Mouse (Mus musculus): ENCODE results near the gene Jpt2.

Gene Jpt2

DNA sequence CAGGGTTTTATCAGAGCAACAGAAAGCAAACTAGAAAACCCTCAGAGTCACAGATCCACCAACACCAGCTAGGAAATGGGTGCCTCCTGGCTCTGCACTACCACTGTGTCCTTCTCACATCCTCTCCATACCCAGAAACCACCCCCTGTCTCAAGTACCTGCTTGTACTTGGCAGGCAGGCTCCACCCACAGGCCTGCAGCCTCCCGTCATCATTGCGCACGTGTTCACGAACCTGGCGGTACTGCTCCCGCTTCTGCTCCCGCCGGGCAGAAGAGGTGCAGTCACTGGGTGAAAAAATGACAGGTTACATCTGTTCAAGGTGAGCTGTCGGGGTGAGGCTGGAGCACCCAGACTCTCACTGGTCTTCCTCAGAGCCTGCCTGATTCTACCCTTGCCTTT lies 56.7 kb downstream of the Jpt2 start:
- DNase-seq: no peak

GRCm38 (mm10) chr17:24902671-24903474 lies 57.6 kb downstream of the Jpt2 start:
- DNase-seq: no peak

DNA sequence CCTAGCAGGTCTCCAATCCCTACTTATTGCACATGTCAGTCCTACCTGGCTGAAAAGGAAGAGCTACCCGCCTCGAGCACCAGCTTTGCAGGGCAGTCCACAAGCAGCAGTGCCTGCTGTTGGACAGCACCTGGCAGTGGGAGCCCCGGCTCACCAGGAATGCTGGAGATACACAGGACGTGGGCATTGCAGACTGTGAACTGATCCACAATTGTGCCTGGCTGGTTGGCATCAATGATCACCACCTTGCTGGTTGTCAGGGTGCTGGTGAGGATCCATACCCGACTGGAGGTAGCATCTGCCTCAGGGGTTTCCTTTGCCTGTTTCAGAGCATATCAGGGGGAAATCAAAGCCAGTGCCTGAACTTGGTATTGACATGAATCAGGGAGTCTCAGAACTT lies 58.4 kb downstream of the Jpt2 start:
- DNase-seq: no peak

DNA sequence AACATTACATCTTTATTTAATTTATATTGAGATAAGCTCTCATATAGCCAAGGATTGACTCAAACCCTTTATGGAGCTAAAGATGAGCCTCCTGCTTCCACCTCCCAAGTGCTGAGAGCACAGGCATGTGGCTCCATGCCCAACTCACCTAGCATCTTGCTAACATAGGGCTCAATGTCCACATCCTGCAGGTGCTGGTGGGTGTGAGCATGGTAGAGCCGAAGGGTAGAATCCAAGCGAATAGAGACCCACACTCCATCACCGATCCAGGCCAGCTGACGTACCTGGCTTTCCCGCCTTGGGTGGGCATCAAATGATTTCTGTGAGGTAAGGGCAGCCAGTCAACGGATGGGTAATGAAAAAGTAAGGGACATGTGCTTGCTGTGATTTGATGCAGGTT lies 60.5 kb downstream of the Jpt2 start:
- no peak for DNase-seq

DNA sequence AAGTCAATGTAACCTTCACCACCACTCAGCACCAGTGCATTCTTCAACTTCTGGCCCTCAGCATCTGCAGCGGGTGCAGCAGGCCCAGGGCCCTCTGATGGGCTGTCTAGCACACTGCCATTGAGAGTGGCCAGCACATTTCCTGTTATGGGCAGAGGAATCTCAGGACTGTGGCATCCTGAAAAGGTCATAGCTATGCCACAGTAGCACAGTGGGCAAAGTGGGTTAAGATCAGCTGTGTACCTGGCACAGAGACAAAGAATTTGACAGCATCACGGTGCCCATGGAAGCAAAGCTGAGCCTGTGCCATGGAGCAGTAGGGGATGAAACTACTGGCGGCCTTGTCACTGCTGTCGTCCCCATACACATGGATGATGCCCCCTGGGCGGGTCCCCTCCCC lies 61.3 kb downstream of the Jpt2 start:
- no peak for DNase-seq

DNA sequence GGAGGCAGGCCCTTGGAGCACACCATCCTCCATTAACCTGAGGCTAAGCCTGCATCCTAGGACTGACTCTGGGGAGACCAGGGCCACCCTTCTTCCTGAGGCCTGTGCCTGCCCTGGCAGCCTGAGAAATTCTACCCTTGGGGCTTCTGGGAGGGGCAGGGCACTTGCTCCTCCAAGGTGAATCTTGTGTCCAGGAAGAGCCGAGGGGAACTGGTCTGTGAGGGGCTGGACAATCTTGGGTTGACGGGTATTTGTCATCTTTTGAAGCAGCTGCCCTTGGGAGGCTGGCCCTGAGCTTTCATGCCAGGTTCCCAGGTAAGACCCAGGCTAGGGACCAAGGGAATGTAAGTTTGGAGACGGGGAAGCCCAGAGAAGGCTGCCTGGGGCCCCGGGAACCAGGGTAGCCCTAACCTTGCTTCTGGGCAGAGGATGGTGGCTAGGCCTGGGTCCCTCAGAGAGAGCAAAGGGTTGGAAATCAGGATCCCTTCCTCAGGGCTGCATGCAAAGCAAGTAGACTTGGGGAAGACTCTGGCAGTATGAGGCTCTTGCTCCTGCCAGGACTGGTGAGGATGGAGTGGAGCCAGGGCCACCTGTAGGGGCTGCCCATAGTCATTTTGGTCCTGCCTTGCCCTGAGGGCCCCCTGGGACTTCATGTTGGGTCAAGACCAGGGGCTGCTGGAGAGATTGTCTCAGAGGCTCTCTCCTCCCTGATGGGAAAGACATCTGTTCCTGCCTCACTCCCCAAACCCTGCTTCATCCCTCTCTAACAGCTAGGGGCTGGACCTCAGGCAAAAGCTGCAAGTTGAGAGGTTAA lies 62.2 kb downstream of the Jpt2 start:
- no peak for DNase-seq

- DNase-seq: no peak
Observed at GRCm38 (mm10) chr17:24897600-24897999, 62.9 kb downstream of the Jpt2 start.

GRCm38 (mm10) chr17:24896993-24897269 lies 63.6 kb downstream of the Jpt2 start:
- DNase-seq: no peak

GRCm38 (mm10) chr17:24896241-24896992 lies 64.1 kb downstream of the Jpt2 start, which contains the start of gene Nme3:
Gene Nme3, plus strand, starts transcription at chr17:24896500.
- DNase-seq: peak; percentile 75 to 80

DNA sequence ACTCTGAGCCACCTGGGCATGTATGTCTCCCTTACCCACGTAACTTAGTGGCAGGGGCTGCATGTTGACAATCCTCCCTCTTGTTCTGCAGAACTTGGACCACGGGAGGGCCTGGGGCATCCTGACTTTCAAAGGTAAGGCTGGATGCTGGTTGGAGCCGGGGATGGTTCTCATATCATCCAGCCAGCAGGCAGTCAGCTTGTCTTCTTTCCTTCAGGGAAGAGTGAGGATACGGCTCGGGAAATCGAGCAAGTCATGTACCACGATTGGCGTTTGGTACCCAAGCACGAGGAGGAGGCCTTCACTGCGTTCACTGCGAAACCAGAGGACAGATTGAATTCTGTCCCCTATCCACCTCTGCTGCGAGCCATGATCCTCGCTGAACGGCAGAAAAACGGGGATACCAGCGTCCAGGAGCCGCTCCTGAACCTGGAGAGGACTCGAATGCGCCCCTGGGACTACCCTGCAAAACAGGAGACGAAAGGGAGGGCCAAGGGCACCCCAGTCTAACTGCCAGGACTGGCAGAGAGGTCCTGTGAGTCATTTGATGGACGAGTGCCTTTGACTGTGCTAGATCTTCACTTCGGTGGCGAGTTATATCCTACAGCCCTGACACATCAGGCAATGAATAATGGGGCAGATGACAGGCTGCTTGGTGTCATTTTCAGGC lies 64.8 kb downstream of the Jpt2 start:
- DNase-seq: no peak

DNA sequence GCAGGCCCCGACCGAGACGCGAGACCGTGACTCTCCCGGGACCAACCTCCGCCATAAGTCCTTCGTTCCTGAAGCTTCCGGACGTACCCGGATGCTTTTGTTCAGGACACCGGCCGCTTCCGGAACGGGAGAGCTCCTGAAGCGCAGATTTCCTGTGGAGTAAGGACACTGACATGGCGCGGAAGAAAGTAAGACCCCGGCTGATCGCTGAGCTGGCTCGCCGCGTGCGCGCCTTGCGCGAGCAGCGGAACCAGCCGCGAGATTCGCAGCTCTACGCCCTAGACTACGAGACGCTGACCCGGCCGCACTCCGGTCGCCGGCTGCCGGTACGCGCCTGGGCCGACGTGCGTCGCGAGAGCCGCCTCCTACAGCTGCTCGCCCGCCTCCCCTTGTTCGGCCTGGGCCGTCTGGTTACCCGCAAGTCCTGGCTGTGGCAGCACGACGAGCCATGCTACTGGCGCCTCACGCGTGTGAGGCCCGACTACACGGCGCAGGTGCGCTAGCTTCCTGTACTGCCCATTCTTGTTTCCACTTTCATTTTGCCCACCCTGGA lies 65.4 kb downstream of the Jpt2 start, which contains the start of the genes Eme2 and Mrps34:
Gene Eme2, minus strand, starts transcription at position 93 of the 553 bp plus-strand sequence.
Gene Mrps34, plus strand, starts transcription at position 122 of the 553 bp plus-strand sequence.
- peak; percentile 84 to 85 for DNase-seq

DNA sequence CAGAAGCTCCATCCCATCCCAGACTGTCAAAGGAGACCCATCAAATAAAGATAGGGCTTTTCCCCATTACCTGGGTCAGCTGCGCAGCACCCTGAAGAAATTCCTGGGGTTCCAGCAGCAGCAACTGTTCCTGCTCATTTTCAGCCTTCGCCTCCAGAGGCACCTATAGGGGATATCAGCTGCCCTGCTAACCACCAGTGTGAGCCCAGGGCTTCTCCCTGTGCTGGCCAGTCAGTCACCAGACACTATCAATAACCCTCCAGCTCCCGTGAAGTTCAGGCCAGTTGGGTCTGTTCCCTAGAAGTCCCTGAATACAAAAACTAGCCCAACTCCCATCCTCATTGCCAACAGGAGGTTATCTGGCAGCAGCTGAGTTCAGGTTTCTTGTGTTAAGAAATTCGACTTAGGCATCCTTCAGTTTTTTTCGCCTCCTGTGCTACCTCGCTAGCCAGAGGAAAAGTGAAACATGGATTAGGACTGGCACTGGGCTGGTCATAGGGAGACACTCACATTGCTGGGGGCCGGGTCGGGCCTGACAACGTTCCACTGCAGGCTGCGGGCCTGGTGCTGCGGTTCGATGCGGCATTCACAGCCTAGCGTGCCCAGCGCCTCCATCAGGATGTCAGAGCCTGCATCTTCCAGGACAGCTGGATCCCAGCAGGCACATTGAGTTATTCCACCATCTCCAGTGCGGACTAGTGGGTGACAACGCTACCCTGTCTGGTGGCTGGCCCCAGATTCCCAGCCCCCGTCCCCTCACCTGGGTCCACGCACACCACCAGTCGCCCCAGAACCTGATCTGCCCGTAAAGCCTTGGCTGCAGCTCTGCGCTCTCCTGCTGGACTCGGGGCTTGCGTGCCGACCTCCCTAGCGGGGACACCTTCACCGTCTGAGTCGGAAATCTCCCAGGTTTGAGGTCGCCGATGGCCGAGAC lies 66.2 kb downstream of the Jpt2 start:
- no peak for DNase-seq

GRCm38 (mm10) chr17:24893276-24893675 lies 67.2 kb downstream of the Jpt2 start:
- DNase-seq: no peak

GRCm38 (mm10) chr17:24892785-24893184 lies 67.7 kb downstream of the Jpt2 start:
- DNase-seq: peak in 1 of 2 experiments; percentile 50

- peak; percentile 68 to 73 for DNase-seq
Observed at GRCm38 (mm10) chr17:24891321-24891720, 69.2 kb downstream of the Jpt2 start.

DNA sequence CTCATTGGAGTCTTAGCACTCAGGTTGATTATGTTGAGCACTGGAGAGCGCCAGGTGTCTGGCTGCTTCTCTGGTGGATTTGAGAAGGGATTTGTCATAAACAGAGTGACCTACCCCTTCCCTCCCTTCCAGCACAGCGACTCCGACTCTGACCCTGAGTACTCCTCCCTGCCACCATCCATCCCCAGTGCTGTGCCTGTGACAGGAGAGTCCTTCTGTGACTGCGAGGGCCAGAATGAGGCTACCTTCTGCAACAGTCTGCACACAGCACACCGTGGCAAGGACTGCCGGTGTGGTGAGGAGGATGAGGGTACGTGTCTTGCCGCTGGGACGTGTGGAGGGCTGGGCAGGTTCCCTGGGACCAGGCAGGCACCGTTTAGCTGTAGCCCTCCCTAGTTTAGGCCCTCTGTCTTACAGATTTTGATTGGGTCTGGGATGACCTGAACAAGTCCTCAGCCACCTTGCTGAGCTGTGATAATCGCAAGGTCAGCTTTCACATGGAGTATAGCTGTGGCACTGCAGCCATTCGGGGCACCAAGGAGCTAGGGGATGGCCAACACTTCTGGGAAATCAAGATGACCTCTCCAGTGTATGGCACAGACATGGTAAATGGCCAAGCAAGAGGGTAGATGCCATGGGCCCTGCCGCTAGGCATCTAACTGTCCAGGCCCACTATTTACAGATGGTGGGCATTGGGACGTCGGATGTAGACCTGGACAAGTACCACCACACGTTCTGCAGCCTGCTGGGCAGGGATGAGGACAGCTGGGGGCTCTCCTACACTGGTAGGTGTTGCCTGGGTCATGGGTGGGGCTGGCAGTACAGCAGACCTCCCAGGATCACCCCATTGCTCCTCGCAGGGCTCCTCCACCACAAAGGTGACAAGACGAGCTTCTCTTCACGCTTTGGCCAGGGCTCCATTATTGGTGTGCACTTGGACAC lies 70.1 kb downstream of the Jpt2 start:
- no peak for DNase-seq

- DNase-seq: no peak
Observed at GRCm38 (mm10) chr17:24888862-24889261, 71.6 kb downstream of the Jpt2 start.
